Mouse (Mus musculus) cerebellum, adult 2 months (tissue): ENCODE measurements at regions not wholly inside any gene's neighbourhood (a gene's known extent, or its start where the extent isn't known, plus 50 kb on each side); places are given as distances from the start of the nearest gene placed in this dataset.

Source experiments
- DNase-seq, 2 experiments: peaks; one replicate each; pipeline ENCODE4 v3.0.0; 2021
- H3K27ac ChIP-seq: fragments of 200-500 bp; 2 replicates; pipeline ENCODE4 v1.5.1; 2012; ENCODE audit warnings: low read length, control low read depth, inconsistent platforms; ENCODE audit not compliant: insufficient read depth
- H3K27me3 ChIP-seq: fragments of 200-500 bp; 2 replicates; pipeline ENCODE4 v1.6.1; 2012; ENCODE audit warnings: inconsistent platforms, mild to moderate bottlenecking, low read length, moderate library complexity; ENCODE audit not compliant: control insufficient read depth, insufficient read depth
- H3K4me1 ChIP-seq: fragments of 200-500 bp; 2 replicates; pipeline ENCODE4 v1.6.1; 2011; ENCODE audit warnings: low read length; ENCODE audit not compliant: control insufficient read depth, insufficient read depth
- H3K4me3 ChIP-seq: fragments of 200-500 bp; replicated peaks from 2 replicates; pipeline ENCODE3; 2011; ENCODE audit warnings: mild to moderate bottlenecking, low read depth, low read length, control low read depth; ENCODE audit not compliant: insufficient read depth
- CTCF ChIP-seq: fragments of 200-500 bp; IDR thresholded peaks from 2 replicates; pipeline ENCODE4 v1.5.1; 2011; ENCODE audit warnings: low read depth, mild to moderate bottlenecking, control low read depth, low read length, moderate library complexity, borderline replicate concordance; ENCODE audit not compliant: insufficient read depth
- POLR2A ChIP-seq: fragments of 200-500 bp; IDR thresholded peaks from 2 replicates; pipeline ENCODE4 v1.6.1; 2011; ENCODE audit warnings: low read length, control low read depth, borderline replicate concordance; ENCODE audit not compliant: insufficient read depth
- WGBS: fragments of 180-500 bp; shearing (Covaris S2); methylation state at CpG from one replicate; pipeline ENCODE4 v1.1.7; 2018; 5-methylcytosine and 5-hydroxymethylcytosine counted together

GRCm38 (mm10) chr3:63582717-63583696 is 99.3 kb upstream of the Gm34302 start:
- peak; percentile 41 to 70 for DNase-seq
- WGBS, result 13% methylated on average over 15 of the region's 15 CpGs
- Histone ChIP-seq H3K4me1 (peaks cover 5% of the 10 kb centered on the region; the same call in 1 of the 2 replicates), H3K4me3 (peak overlapping the region; percentile 6), H3K27ac (no peak overlapping the region), H3K27me3 (no peaks in the 10 kb centered on the region; the same call in 1 of the 2 replicates)
- no peak for TF ChIP-seq CTCF
- no peak for TF ChIP-seq POLR2A

DNA sequence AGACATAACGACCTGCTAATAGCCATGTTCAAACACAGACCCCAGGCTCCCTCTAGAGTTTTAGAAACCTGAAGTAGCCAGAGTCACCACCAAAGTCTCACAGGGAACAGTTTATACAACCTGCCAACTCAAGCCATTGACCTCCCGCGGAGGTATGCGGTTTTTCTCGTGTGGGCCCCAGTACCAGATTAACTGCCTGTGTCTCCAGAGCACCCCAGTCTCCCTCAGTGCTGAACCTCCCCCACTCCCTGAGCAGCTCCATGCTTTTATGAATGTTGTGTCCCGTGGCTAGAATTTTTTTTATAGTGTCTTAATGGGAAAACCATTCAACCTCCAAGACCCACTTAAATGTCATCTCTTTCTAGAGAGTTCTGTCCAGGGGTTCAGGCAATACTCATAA is 98.5 kb upstream of the Gm34302 start:
- Histone ChIP-seq H3K27me3 (no peaks in the 10 kb centered on the region; the same call in 1 of the 2 replicates), H3K4me3 (no peak overlapping the region), H3K4me1 (peaks cover 5% of the 10 kb centered on the region; the same call in 1 of the 2 replicates), H3K27ac (no peak overlapping the region)
- no peak for TF ChIP-seq POLR2A
- TF ChIP-seq CTCF, result no peak
- 69% methylated on average over 6 of the region's 6 CpGs for WGBS
- no peak for DNase-seq

DNA sequence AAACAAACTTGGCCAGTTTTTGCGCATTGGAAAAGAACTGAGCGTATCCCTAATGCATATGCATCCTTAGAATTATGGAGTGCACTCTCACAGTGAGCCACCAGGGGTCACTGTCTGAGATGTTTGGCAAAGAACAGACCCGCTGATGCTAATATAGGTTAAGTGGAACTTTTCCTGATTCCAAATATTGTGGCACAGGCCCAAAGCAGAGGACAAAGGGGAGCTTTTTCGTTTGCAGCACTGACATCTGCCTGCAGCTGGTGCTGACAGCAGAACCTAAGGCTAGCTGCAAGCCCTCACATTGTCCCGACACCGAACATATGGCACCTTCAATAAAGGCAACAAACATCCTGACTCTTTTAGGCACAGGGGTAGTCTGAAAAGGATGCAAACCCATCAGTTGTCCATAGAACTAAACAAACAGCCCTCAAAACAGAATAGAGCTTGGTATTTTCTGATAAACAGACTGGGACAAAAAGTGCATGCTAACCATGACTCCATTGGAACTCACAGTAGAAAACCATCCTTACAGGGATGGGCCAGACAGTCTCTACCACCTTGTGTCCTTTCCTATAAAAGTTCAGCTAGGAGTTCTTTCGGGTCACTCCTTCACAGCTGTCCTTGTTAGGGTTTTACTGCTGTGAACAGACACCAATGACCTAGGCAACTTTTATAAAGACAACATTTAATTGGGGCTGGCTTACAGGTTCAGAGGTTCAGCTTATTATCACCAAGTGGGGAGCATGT is 87.1 kb upstream of the Gm34302 start:
- Histone ChIP-seq H3K27me3 (no peaks in the 10 kb centered on the region), H3K27ac (no peak overlapping the region), H3K4me3 (no peak overlapping the region), H3K4me1 (no peaks in the 10 kb centered on the region)
- TF ChIP-seq POLR2A (no peak), CTCF (peak; percentile 65)
- 32% methylated on average over 7 of the region's 7 CpGs for WGBS
- DNase-seq, result peak; percentile 52 to 67

DNA sequence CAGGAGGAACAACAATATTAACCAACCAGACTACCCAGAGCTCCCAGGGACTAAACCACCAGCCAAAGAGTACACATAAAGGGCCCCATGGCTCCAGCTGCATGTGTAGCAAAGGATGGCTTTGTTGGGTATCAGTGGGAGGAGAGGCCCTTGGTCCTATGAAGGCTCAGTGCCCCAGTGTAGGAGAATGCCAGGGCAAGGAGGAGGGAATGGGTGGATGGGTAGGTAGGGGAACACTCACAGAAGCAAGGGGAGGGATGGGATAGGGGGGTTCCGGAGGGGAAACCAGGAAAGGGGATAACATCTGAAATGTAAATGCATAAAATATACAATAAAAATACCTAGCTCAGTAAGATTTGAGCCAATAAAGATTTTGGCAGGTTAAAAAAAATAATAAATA is 86.4 kb upstream of the Gm34302 start:
- no peak for DNase-seq
- H3K4me3 ChIP-seq, result no peak overlapping the region
- H3K27ac ChIP-seq, result no peak overlapping the region
- TF ChIP-seq CTCF (no peak), POLR2A (no peak)
- no peaks in the 10 kb centered on the region for H3K27me3 ChIP-seq
- 85% methylated on average over 1 of the region's 1 CpGs for WGBS
- H3K4me1 ChIP-seq, result no peaks in the 10 kb centered on the region

GRCm38 (mm10) chr3:63569004-63569596 is 85.4 kb upstream of the Gm34302 start:
- no peak for DNase-seq
- Histone ChIP-seq H3K27ac (no peak overlapping the region), H3K27me3 (no peaks in the 10 kb centered on the region), H3K4me3 (no peak overlapping the region), H3K4me1 (no peaks in the 10 kb centered on the region)
- WGBS, result 67% methylated on average over 7 of the region's 7 CpGs
- TF ChIP-seq CTCF (no peak), POLR2A (no peak)

GRCm38 (mm10) chr3:63567726-63568125 is 84.0 kb upstream of the Gm34302 start:
- Histone ChIP-seq H3K4me3 (no peak overlapping the region), H3K4me1 (no peaks in the 10 kb centered on the region), H3K27me3 (no peaks in the 10 kb centered on the region), H3K27ac (no peak overlapping the region)
- 91% methylated on average over 3 of the region's 3 CpGs for WGBS
- DNase-seq, result no peak
- TF ChIP-seq POLR2A (no peak), CTCF (no peak)

DNA sequence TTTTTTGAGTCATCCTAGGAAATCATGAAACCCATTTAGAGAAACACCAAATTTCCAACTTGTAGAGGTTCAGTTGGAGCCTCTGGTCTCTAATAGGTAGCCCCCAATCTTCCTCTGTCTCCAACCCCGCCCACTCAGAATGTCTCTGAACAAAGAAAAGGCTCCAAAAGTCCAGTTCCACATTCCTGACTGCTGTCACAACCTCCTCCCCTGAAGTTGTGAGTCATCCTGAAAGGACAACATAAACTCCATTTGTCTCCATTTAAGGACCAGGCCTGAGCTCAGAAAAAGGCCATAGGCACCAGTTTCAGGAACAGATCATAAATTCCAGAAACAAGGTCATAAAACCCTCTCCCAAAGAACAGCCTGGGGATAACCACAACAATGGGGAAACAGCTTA is 79.4 kb upstream of the Gm34302 start:
- Histone ChIP-seq H3K27ac (no peak overlapping the region), H3K4me1 (no peaks in the 10 kb centered on the region), H3K27me3 (no peaks in the 10 kb centered on the region), H3K4me3 (no peak overlapping the region)
- TF ChIP-seq POLR2A, result no peak
- 89% methylated on average over 1 of the region's 1 CpGs for WGBS
- no peak for DNase-seq

GRCm38 (mm10) chr3:63562532-63562931 is 78.9 kb upstream of the Gm34302 start:
- Histone ChIP-seq H3K4me3 (no peak overlapping the region), H3K27ac (no peak overlapping the region)

More at GRCm38 (mm10) chr3:63562532-63562931, 78.9 kb upstream of the Gm34302 start:
- no peak for DNase-seq
- TF ChIP-seq CTCF, result no peak
- TF ChIP-seq POLR2A, result no peak
- H3K4me1 ChIP-seq, result no peaks in the 10 kb centered on the region
- H3K27me3 ChIP-seq, result no peaks in the 10 kb centered on the region
